Mouse (Mus musculus): ENCODE data around the gene Casp8.
"Not testable (repeated sequence)": the region's sequence is repeated elsewhere in the genome, so short reads cannot be mapped to it uniquely, and the experiment has no call there.

Gene Casp8

GRCm38 (mm10) chr1:58892386-58892785 lies 97.2 kb downstream of the Casp8 start:
- DNase-seq (ENCODE audit: extremely low read depth, low read depth) = not testable (repeated sequence)
